Mouse (Mus musculus): ENCODE results near the gene Soga1. TPM values are rescaled to one million over a fixed set of nuclear protein-coding genes. Genes with fewer than 3 reads are reported as not detected.

The Soga1 gene
- polyA plus RNA-seq, 2 experiments, result 5.5 to 14.2 TPM

DNA sequence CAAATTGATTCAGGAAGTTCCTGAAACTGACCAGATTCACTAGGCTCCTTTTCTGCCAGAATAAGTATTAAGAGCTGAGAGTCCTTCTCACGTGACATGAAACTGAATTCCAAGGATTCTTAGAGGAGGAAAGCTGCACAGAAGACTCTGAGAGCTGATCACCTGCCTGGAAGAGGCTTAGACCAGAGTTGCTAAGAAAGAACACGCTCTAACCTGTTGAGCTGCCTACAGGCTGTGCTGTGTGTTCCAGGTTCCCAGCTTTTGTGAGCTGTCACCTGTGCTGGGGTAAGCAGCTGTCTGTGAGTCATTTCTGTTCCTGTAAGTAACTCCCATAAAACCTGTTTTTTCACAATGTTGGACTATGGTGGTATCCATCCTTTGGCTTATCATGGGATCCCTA lies 33.1 kb downstream of the Soga1 start:
- DNase-seq (ENCODE audit: low spot score), result no peak
- peaks cover 74% of the 10 kb centered on the region for H3K36me3 ChIP-seq (ENCODE audit: control insufficient read depth, insufficient read depth, low read length)
- peaks cover 4% of the 10 kb centered on the region; the same call in 1 of the 2 replicates for H3K9me3 ChIP-seq (ENCODE audit: control insufficient read depth, low read length)
- H3K4me3 ChIP-seq (replicated peaks; ENCODE audit: low read length), result no peak overlapping the region
- H3K4me2 ChIP-seq (replicated peaks; ENCODE audit: low read depth, low read length, severe bottlenecking), result no peak overlapping the region
- H3K27ac ChIP-seq (replicated peaks; ENCODE audit: low read depth, low read length), result no peak overlapping the region
- 86% methylated on average over 2 of the region's 2 CpGs for WGBS
- H3K27me3 ChIP-seq (ENCODE audit: control insufficient read depth, insufficient read depth, low read length), result no peaks in the 10 kb centered on the region
- H3K9ac ChIP-seq (ENCODE audit: low read depth, low read length, severe bottlenecking), result no peak overlapping the region
- H3K4me1 ChIP-seq (ENCODE audit: control insufficient read depth, insufficient read depth, low read length), result no peaks in the 10 kb centered on the region
- no peak for TF ChIP-seq POLR2A (IDR thresholded peaks at IDR 0.05; ENCODE audit: borderline replicate concordance, extremely low read depth, insufficient read depth, insufficient read length)
- no peak for ATAC-seq (ENCODE audit: low FRiP score, low read depth)

DNA sequence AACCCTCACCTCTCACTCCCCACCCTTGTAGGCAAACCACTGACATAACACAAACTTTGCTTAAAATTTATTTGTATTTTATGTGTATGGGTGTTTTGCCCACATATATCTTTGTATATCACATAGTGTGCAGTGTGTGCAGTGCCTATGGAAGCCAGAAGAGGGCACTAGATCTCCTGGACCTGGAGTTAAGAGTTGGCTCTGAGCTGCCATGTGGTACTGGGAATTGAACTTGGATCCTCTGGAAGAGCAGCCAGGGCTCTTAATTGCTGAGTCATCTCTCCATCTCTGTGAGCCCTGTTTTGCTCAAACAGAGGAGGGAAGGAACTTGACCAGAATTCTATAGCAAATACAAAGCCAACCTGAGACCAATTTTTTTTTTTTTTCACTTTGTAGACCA lies 35.1 kb downstream of the Soga1 start:
- no peak overlapping the region for H3K27ac ChIP-seq (replicated peaks; ENCODE audit: low read depth, low read length)
- H3K4me2 ChIP-seq (replicated peaks; ENCODE audit: low read depth, low read length, severe bottlenecking), result no peak overlapping the region
- H3K4me1 ChIP-seq (ENCODE audit: control insufficient read depth, insufficient read depth, low read length), result no peaks in the 10 kb centered on the region
- no peak for TF ChIP-seq POLR2A (IDR thresholded peaks at IDR 0.05; ENCODE audit: borderline replicate concordance, extremely low read depth, insufficient read depth, insufficient read length)
- H3K9me3 ChIP-seq (ENCODE audit: control insufficient read depth, low read length), result peaks cover 4% of the 10 kb centered on the region; the same call in 1 of the 2 replicates
- no peak overlapping the region for H3K4me3 ChIP-seq (replicated peaks; ENCODE audit: low read length)
- no peaks in the 10 kb centered on the region for H3K27me3 ChIP-seq (ENCODE audit: control insufficient read depth, insufficient read depth, low read length)
- no peak overlapping the region for H3K9ac ChIP-seq (ENCODE audit: low read depth, low read length, severe bottlenecking)
- DNase-seq (ENCODE audit: low spot score) (no peak), ATAC-seq (ENCODE audit: low FRiP score, low read depth) (no peak)
- H3K36me3 ChIP-seq (ENCODE audit: control insufficient read depth, insufficient read depth, low read length), result peaks cover 76% of the 10 kb centered on the region

DNA sequence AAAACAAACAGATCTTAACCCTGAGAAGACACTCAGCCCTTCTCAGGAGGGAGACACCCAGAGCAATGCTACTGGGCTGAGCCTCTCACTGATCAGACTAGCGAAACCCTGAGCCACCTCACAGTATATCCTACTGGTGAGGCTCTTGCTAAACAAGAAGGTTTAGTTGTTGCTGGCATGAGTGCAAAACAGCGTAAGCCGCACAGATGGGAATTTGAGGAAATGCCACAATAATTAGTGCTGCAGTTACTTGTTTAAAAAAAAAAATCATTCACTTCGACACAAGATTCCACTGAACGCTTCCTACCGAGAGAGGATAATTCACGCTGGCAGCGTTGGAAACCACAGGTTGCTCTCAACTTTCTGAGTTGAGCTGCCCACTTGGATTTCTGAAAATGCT lies 35.5 kb downstream of the Soga1 start:
- TF ChIP-seq POLR2A (IDR thresholded peaks at IDR 0.05; ENCODE audit: borderline replicate concordance, extremely low read depth, insufficient read depth, insufficient read length), result no peak
- H3K27ac ChIP-seq (replicated peaks; ENCODE audit: low read depth, low read length), result no peak overlapping the region

DNA sequence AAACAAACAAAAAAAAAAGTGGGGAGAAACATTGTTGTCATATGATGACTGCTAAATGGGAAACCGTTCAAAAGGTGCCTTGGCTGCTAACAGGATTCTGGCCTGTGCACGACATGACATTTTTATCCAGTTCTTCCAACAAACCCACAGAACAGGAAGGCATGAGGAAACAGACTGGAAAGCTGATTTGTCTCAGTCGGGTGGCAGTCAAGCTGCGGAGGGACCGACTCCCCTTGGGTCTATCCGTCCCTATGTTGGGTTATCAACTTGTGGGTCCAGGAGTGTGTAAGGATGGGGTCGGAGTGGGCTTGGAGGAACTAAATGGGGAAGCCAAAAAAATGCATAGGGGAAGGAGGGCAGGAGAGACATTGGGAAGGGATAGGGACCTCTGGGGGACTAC lies 37.6 kb downstream of the Soga1 start:
- H3K27ac ChIP-seq (replicated peaks; ENCODE audit: low read depth, low read length), result no peak overlapping the region
- TF ChIP-seq POLR2A (IDR thresholded peaks at IDR 0.05; ENCODE audit: borderline replicate concordance, extremely low read depth, insufficient read depth, insufficient read length), result no peak
- H3K4me1 ChIP-seq (ENCODE audit: control insufficient read depth, insufficient read depth, low read length), result no peaks in the 10 kb centered on the region
- DNase-seq (ENCODE audit: low spot score) (no peak), ATAC-seq (ENCODE audit: low FRiP score, low read depth) (no peak)
- no peak overlapping the region for H3K4me2 ChIP-seq (replicated peaks; ENCODE audit: low read depth, low read length, severe bottlenecking)
- no peak overlapping the region for H3K9ac ChIP-seq (ENCODE audit: low read depth, low read length, severe bottlenecking)
- WGBS, result 92% methylated on average over 7 of the region's 7 CpGs
- H3K4me3 ChIP-seq (replicated peaks; ENCODE audit: low read length), result no peak overlapping the region
- no peaks in the 10 kb centered on the region for H3K27me3 ChIP-seq (ENCODE audit: control insufficient read depth, insufficient read depth, low read length)
- peaks cover 4% of the 10 kb centered on the region; the same call in 1 of the 2 replicates for H3K9me3 ChIP-seq (ENCODE audit: control insufficient read depth, low read length)
- H3K36me3 ChIP-seq (ENCODE audit: control insufficient read depth, insufficient read depth, low read length), result peaks cover 87% of the 10 kb centered on the region

More for the DNA sequence above, 35.5 kb downstream of the Soga1 start:
- Histone ChIP-seq H3K4me3 (replicated peaks; ENCODE audit: low read length) (no peak overlapping the region), H3K9me3 (ENCODE audit: control insufficient read depth, low read length) (peaks cover 4% of the 10 kb centered on the region; the same call in 1 of the 2 replicates), H3K27me3 (ENCODE audit: control insufficient read depth, insufficient read depth, low read length) (no peaks in the 10 kb centered on the region), H3K4me1 (ENCODE audit: control insufficient read depth, insufficient read depth, low read length) (no peaks in the 10 kb centered on the region), H3K36me3 (ENCODE audit: control insufficient read depth, insufficient read depth, low read length) (peaks cover 79% of the 10 kb centered on the region), H3K4me2 (replicated peaks; ENCODE audit: low read depth, low read length, severe bottlenecking) (no peak overlapping the region), H3K9ac (ENCODE audit: low read depth, low read length, severe bottlenecking) (no peak overlapping the region)
- DNase-seq (ENCODE audit: low spot score), result no peak
- WGBS, result 83% methylated on average over 8 of the region's 8 CpGs
- no peak for ATAC-seq (ENCODE audit: low FRiP score, low read depth)

DNA sequence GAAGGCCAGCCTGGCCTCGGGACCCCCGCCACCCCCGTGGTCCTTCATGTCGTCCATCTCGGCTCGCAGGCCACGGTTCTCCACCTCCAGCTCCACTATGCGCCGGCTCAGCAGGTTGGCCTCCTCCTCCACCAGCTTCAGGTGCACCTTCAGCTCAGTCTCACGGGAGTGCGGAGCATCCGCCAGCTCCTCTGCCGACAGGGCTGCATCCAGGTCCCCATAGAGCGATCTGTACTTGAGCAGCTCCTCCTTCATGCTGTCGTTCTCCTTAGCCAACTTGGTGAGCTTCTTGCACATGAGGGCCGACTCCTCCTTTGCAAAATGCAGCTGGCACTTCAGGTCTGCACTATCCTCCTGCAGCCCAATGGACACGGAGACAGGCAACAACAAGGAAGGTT lies 38.4 kb downstream of the Soga1 start:
- Histone ChIP-seq H3K27me3 (ENCODE audit: control insufficient read depth, insufficient read depth, low read length) (no peaks in the 10 kb centered on the region), H3K4me3 (replicated peaks; ENCODE audit: low read length) (no peak overlapping the region), H3K4me1 (ENCODE audit: control insufficient read depth, insufficient read depth, low read length) (no peaks in the 10 kb centered on the region), H3K27ac (replicated peaks; ENCODE audit: low read depth, low read length) (no peak overlapping the region), H3K4me2 (replicated peaks; ENCODE audit: low read depth, low read length, severe bottlenecking) (no peak overlapping the region), H3K9ac (ENCODE audit: low read depth, low read length, severe bottlenecking) (no peak overlapping the region), H3K36me3 (ENCODE audit: control insufficient read depth, insufficient read depth, low read length) (peaks cover 87% of the 10 kb centered on the region), H3K9me3 (ENCODE audit: control insufficient read depth, low read length) (peaks cover 4% of the 10 kb centered on the region; the same call in 1 of the 2 replicates)
- TF ChIP-seq POLR2A (IDR thresholded peaks at IDR 0.05; ENCODE audit: borderline replicate concordance, extremely low read depth, insufficient read depth, insufficient read length), result no peak
- WGBS, result 88% methylated on average over 17 of the region's 17 CpGs
- DNase-seq (ENCODE audit: low spot score) (no peak), ATAC-seq (ENCODE audit: low FRiP score, low read depth) (no peak)
